In the genomic region with DNA sequence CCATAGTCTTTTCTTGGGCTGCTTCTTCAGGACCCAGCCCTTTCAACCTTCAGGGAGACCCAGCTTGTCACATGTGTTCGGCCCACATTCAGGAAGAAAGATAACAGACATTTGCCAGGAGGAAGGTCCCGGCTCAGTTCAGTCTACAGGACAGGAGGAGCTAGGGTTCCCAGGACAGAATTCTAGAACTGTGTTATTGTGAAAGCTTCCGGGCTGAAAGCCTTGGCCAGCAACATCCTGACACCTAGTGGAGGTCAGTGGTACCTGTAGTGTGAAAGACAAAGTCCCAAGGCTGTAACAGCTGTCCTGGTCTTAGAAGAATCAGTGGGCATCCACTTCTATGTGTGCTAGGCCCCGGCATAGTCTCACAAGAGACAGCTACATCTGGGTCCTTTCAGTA, we compare ENCODE assay signal across 8 mouse cellular contexts.
A peak's percentile ranks its signal among the peaks of the same experiment; 100 is the strongest.
DNase-seq lines count a peak whose midpoint lies in the region; ATAC-seq and TF ChIP-seq lines count a peak whose summit lies in the region.

No protein-coding gene starts in this region.

- peak; percentile 89 for ATAC-seq in forebrain, embryonic 11.5 days (replicated peaks; ENCODE audit: low FRiP score)
- ATAC-seq in intestine, embryonic 16.5 days: peak; percentile 71; the same call in 1 of the 2 replicates
- peak; percentile 84 for ATAC-seq in midbrain, embryonic 14.5 days (ENCODE audit: low FRiP score, low TSS enrichment)
- no peak for ATAC-seq in stomach, postnatal 0 days (ENCODE audit: low FRiP score, low TSS enrichment)

- no peaks in the 10 kb centered on the region for H3K36me3 ChIP-seq in forebrain, embryonic 11.5 days (ENCODE audit: control insufficient read depth, insufficient read depth, low read length)
- H3K36me3 ChIP-seq in intestine, embryonic 16.5 days (ENCODE audit: control insufficient read depth, insufficient read depth, low read length): no peaks in the 10 kb centered on the region
- H3K36me3 ChIP-seq in midbrain, embryonic 14.5 days (ENCODE audit: control insufficient read depth, insufficient read depth, low read length): no peaks in the 10 kb centered on the region
- no peaks in the 10 kb centered on the region for H3K36me3 ChIP-seq in stomach, postnatal 0 days (ENCODE audit: control insufficient read depth, insufficient read depth, low read length)

- H3K4me3 ChIP-seq in cerebellum, adult 2 months (replicated peaks; ENCODE audit: insufficient read depth, low read depth, low read length): no peak overlapping the region
- H3K4me3 ChIP-seq in forebrain, embryonic 11.5 days (ENCODE audit: low read depth, low read length): no peak overlapping the region
- no peak overlapping the region for H3K4me3 ChIP-seq in intestine, embryonic 16.5 days (ENCODE audit: low read length)
- no peak overlapping the region for H3K4me3 ChIP-seq in midbrain, embryonic 14.5 days (replicated peaks; ENCODE audit: low read depth, low read length)
- H3K4me3 ChIP-seq in stomach, postnatal 0 days (ENCODE audit: low read depth, low read length): no peak overlapping the region

- H3K9me3 ChIP-seq in forebrain, embryonic 11.5 days (ENCODE audit: control insufficient read depth, low read length): no peaks in the 10 kb centered on the region
- H3K9me3 ChIP-seq in intestine, embryonic 16.5 days (ENCODE audit: control insufficient read depth, low read length): no peaks in the 10 kb centered on the region
- no peaks in the 10 kb centered on the region for H3K9me3 ChIP-seq in midbrain, embryonic 14.5 days (ENCODE audit: control insufficient read depth, low read length)
- no peaks in the 10 kb centered on the region for H3K9me3 ChIP-seq in stomach, postnatal 0 days (ENCODE audit: control insufficient read depth, low read length)

- TF ChIP-seq EP300 in stomach, postnatal 0 days (optimal IDR thresholded peaks at IDR 0.05): no peak

- no peaks in the 10 kb centered on the region for H3K27me3 ChIP-seq in cerebellum, adult 2 months (ENCODE audit: control insufficient read depth, insufficient read depth, low read length)
- no peaks in the 10 kb centered on the region for H3K27me3 ChIP-seq in forebrain, embryonic 11.5 days (ENCODE audit: control insufficient read depth, insufficient read depth, low read length)
- H3K27me3 ChIP-seq in intestine, embryonic 16.5 days (replicated peaks; ENCODE audit: control insufficient read depth, insufficient read depth, low read length): no peaks in the 10 kb centered on the region
- no peaks in the 10 kb centered on the region for H3K27me3 ChIP-seq in midbrain, embryonic 14.5 days (ENCODE audit: control insufficient read depth, insufficient read depth, low read length)
- H3K27me3 ChIP-seq in stomach, postnatal 0 days (ENCODE audit: control insufficient read depth, insufficient read depth, low read length): no peaks in the 10 kb centered on the region

- no peak overlapping the region for H3K9ac ChIP-seq in forebrain, embryonic 11.5 days (ENCODE audit: low read length)
- no peak overlapping the region for H3K9ac ChIP-seq in intestine, embryonic 16.5 days (ENCODE audit: low read depth, low read length)
- H3K9ac ChIP-seq in midbrain, embryonic 14.5 days (replicated peaks; ENCODE audit: low read length): no peak overlapping the region
- H3K9ac ChIP-seq in stomach, postnatal 0 days (ENCODE audit: low read length): no peak overlapping the region

- peak; percentile 44; the same call in 1 of the 2 replicates for TF ChIP-seq CTCF in cerebellum, adult 2 months (IDR thresholded peaks at IDR 0.05; ENCODE audit: borderline replicate concordance, insufficient read depth, low read depth, low read length)
- peak; percentile 80 for TF ChIP-seq CTCF in stomach, postnatal 0 days (IDR thresholded peaks at IDR 0.05; ENCODE audit: low read depth)

- intact Hi-C loops in left cerebral cortex, postnatal 10 days (cut with DNase I): loop anchor here (5.0 kb wide), 1 partner anchor 1110 kb away; no protein-coding TSS in a partner anchor

- 24% methylated on average over 4 of the region's 4 CpGs for WGBS in cerebellum, adult 2 months
- 53% methylated on average over 4 of the region's 4 CpGs for WGBS in forebrain, embryonic 11.5 days
- 33% methylated on average over 4 of the region's 4 CpGs for WGBS in intestine, embryonic 16.5 days
- WGBS in midbrain, embryonic 14.5 days: 47% methylated on average over 4 of the region's 4 CpGs
- WGBS in stomach, postnatal 0 days: 29% methylated on average over 4 of the region's 4 CpGs

- TF ChIP-seq POLR2A in cerebellum, adult 2 months (IDR thresholded peaks at IDR 0.05; ENCODE audit: borderline replicate concordance, insufficient read depth, low read length): no peak

- no peaks in the 10 kb centered on the region for H3K4me1 ChIP-seq in cerebellum, adult 2 months (ENCODE audit: control insufficient read depth, insufficient read depth, low read length)
- no peaks in the 10 kb centered on the region for H3K4me1 ChIP-seq in forebrain, embryonic 11.5 days (replicated peaks; ENCODE audit: control insufficient read depth, insufficient read depth, low read length)
- no peaks in the 10 kb centered on the region for H3K4me1 ChIP-seq in intestine, embryonic 16.5 days (ENCODE audit: control insufficient read depth, insufficient read depth, low read length)
- no peaks in the 10 kb centered on the region for H3K4me1 ChIP-seq in midbrain, embryonic 14.5 days (ENCODE audit: control insufficient read depth, insufficient read depth, low read length)
- no peaks in the 10 kb centered on the region for H3K4me1 ChIP-seq in stomach, postnatal 0 days (replicated peaks; ENCODE audit: control insufficient read depth, insufficient read depth)

- peak; percentile 1 to 8 for DNase-seq in cerebellum, adult 2 months
- no peak for DNase-seq in cerebellum, adult 9-10 months
- DNase-seq in adrenal gland, adult 8-10 months: peak; percentile 1
- peak; percentile 53 for DNase-seq in forebrain, embryonic 11.5 days (ENCODE audit: low spot score)
- DNase-seq in left cerebral cortex, postnatal 10 days (ENCODE audit: extremely low spot score in 1 of 2, low spot score in 2 of 2): peak; percentile 17 to 30
- DNase-seq in midbrain, embryonic 14.5 days: peak; percentile 82
- peak; percentile 21 for DNase-seq in stomach, postnatal 0 days (ENCODE audit: low spot score)

- no peak overlapping the region for H3K4me2 ChIP-seq in forebrain, embryonic 11.5 days (ENCODE audit: low read depth, low read length, severe bottlenecking)
- no peak overlapping the region for H3K4me2 ChIP-seq in intestine, embryonic 16.5 days (ENCODE audit: low read depth, low read length)
- H3K4me2 ChIP-seq in midbrain, embryonic 14.5 days (ENCODE audit: low read length): no peak overlapping the region
- no peak overlapping the region for H3K4me2 ChIP-seq in stomach, postnatal 0 days (replicated peaks; ENCODE audit: low read depth)

- no peak overlapping the region for H3K27ac ChIP-seq in cerebellum, adult 2 months (ENCODE audit: insufficient read depth, low read length)
- no peak overlapping the region for H3K27ac ChIP-seq in forebrain, embryonic 11.5 days (ENCODE audit: low read depth, low read length)
- no peak overlapping the region for H3K27ac ChIP-seq in intestine, embryonic 16.5 days (ENCODE audit: low read length)
- no peak overlapping the region for H3K27ac ChIP-seq in midbrain, embryonic 14.5 days (replicated peaks; ENCODE audit: low read depth, low read length)
- H3K27ac ChIP-seq in stomach, postnatal 0 days (replicated peaks): no peak overlapping the region
